Mouse (Mus musculus): ENCODE results near the gene Dnajc21.

Dnajc21 gene

DNA sequence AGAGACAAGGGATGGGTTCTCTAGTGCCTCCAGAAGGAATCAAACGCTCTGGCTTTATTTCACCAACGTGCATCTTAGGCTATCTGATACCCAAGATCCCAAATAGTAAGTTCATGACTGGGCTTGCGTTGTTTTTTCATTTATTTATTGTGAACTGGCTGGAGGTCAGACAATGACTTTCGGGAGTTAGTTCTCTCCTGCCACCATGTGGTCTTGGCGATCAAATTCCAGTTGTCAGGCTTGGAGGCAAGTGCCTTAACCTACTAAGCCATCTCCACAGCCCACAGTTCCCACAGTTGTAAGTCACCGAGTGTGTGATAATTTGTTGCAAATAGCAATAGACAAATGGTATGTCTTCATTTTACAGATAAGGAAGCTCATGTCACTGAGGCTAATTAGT lies 30.4 kb downstream of the Dnajc21 start:
- DNase-seq (ENCODE audit: low read depth in 1 of 2, low spot score in 2 of 2) = no peak

DNA sequence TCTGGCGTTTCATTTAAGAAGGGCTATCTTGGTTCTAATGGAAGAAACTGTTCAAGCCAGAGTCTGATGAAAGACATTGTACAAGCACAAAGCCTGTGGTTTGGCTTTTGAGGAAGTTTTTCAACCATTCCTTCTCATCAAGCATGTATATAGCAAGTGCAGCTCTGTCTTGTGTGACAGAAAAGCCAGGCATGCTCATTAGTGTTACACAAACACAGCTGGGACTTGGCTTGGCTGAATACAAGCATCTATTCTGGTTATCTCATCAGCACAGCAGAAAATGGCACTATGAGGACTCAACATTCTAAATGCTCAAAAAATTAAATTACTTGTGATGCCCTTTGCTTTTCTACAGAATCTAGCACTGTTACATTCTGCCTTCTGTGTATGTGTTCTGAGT lies 33.4 kb downstream of the Dnajc21 start:
- DNase-seq (ENCODE audit: low read depth in 1 of 2, low spot score in 2 of 2) = no peak

DNA sequence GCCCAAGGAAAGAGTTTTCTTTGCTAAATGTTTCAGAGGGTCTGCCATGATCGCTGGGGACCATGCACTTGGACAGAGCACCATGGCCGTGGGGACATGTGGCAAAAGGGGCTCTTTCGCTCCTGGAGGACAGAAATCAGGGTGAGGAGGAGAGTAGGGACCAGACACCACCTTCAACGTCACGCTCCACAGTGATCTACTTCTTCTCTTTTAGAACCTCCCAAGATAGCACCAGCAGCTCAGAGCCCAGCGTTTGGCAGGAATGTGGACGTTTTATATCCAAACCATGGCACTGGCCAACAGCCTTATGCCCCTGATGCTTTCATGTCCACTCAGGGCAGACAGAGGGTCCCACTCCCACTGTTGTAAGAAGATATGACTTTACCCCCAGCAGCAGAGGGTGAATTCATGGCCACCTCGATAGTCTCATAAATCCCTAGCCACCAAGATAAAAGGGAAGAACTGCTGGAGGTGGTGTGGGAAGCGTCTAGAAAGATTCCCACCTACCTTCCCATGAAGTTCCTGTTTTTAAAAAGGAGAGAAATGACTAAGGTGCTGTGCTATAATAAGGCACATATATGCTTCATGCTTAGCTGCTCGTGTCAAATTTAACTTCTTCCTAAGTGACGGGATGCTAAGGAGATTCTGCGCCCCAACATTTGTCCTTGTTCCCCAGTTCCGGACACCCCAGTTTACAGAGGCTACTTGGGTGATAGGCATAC lies 43.6 kb downstream of the Dnajc21 start:
- DNase-seq (ENCODE audit: low read depth in 1 of 2, low spot score in 2 of 2) = no peak

DNA sequence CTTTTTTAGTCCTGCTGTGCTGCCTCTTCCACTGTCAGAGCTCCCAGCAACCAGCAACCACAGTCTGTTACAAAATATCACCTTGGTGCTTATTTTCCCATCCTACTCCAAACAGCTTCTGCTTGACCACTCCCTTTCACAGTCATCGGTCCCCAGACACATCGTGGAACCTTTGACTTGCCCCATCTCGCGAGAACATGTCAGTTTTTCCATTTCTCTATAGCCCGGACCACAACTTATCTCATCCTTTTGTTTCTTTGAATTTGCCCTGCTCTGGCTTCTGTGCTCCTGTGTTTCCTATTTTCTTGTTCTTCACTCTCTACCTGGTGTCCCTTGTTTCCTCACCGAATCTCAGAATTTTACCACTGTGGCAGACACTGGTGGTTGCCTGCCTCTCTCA lies 44.2 kb downstream of the Dnajc21 start:
- DNase-seq (ENCODE audit: low read depth in 1 of 2, low spot score in 2 of 2) = no peak

DNA sequence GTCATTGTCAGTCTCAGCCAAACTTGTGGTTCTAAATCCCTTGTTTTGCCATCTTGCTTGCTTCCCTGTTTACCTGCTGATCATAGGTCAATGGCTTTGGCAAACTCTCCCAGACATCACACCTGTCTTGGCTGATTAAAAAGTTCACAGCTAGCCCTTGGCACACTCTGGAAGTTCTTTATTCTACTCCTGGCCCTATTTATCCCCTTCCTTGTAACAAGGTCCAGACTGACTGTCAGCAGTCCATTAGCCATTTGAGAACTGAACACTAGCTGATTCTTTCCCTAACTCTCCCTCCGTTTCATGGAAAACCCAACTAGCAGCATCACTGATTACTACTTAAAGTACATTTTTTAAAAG lies 48.6 kb downstream of the Dnajc21 start:
- no peak for DNase-seq (ENCODE audit: low read depth in 1 of 2, low spot score in 2 of 2)

DNA sequence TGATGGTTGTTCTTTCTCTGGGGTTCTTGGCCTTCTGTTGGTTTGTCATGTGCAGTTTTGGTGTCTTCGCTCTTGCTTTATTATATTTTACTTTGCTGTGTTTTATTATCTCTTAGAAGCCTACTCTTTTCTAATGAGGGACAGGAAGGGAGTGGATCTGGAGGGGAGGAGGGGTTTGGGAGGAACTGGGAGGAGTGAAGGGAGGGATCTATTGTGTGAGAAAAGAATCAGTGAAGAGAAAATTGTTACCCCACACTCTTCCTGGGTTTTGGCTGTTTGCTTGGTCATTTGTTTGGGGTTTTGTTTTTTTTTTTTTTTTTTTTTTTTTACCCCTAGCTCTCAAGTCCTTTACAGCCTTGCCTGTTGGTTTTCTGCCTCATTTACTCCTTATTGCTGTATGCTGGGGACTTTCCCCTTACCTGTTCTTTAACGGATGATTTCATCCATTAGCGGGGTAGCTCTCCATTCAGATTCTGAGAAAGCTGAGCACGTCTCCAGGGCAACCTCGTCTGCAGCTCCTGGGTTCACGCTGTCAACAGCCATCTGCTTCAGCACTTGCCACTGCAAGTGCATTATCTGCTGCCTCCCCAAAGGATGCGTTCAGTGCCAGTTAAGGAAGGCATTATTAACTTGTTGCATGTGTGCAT lies 49.1 kb downstream of the Dnajc21 start:
- no peak for DNase-seq (ENCODE audit: low read depth in 1 of 2, low spot score in 2 of 2)

DNA sequence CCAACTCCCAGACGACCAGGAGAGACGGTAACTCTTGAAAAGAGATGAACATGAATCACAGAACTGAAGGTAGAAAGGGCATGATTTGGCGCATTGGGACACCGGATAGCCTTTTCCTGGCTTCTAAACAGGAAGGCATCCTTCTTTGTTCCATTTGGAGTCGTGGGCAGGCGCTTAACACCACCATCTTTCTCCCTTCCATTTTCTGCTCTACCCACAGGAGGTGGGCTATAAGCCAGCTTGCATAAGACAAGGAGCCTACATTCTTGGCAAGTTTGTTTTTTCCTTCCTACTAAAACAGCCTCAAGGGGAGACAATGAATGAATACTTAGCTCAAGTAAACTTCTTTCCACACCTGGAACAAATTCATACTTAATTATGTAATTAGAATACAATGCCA lies 56.7 kb downstream of the Dnajc21 start:
- DNase-seq (ENCODE audit: low read depth in 1 of 2, low spot score in 2 of 2) = no peak

DNA sequence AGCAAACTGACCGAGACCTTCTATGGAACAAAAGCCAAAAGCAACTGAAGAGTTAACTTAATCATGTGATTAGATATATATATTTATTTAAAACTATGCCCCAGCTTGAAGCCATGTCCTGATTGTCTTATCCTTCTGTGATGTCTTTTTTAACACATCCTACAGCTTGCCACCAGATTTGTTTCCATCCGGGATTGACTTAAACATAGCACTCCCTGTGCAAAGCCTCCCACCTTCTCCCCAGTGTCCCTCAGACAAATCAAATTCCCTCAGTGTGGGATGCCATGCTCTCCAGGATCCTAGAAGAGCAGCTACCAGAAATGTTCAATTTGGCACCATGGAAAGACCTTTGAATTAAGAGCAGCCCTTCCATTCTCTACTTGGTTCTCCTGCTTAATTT lies 59.4 kb downstream of the Dnajc21 start:
- DNase-seq (ENCODE audit: low read depth in 1 of 2, low spot score in 2 of 2) = no peak

DNA sequence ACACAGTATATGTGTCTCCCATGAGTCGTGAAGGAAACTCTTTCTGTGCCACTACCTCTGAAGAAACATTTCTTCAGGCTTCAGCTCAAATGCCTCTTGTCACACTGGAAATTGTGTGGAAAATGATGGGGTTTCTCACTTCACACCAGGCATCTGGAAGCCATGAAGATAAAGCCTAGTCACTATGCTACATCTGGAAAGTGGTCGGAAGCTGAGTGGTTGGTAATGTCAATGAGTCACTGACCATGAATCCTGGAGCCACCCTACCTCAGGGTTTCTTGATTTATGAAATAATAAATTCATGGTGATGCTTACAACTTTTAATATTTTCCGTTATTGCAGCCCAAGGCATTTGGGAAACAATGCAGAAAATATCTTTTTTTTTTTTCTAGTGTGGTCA lies 60.5 kb downstream of the Dnajc21 start:
- no peak for DNase-seq (ENCODE audit: low read depth in 1 of 2, low spot score in 2 of 2)

DNA sequence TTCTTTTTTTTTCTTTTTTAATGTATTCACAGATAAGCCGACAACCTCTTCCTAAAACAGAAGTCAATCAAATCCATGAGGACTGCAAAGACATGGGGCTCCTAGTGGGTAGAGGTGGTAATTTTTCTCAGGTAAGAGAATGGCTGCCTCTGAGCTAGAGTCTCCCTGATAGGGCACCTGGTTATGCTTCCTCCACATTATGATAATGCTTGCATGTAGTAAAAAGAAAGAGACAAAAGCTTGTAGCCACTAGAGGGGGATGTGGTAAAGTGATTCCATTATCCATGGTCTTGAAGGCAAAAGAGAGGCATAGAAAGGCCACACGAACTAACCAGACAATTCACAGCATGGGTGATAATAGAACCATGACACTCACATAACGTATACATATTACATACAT lies 69.9 kb downstream of the Dnajc21 start:
- DNase-seq (ENCODE audit: low read depth in 1 of 2, low spot score in 2 of 2) = no peak

DNA sequence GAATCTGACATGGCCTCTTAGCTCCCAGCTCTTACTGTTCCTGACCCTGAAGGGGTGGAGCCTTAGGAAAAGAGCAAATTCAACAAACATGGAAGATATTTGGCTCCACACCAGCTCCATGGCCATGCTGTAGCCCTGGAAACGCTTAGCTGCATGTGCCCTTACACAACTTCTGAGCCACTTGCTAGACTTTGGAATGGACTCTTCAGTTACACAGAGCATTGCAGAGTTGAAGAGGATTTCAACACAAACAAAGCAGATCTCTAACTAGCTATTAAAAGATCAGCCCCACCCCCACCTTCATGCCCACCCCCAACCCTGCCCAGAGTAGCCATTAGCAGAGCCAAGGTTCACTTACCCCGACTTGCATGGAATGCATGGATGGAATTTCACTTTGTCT lies 70.5 kb downstream of the Dnajc21 start:
- no peak for DNase-seq (ENCODE audit: low read depth in 1 of 2, low spot score in 2 of 2)
